Comparison of ENCODE assay signal across 25 mouse cellular contexts in genomic region chr13:45884878-45885277, GRCm38 (mm10).
A peak's percentile ranks its signal among the peaks of the same experiment; 100 is the strongest.
DNase-seq lines count a peak whose midpoint lies in the region; ATAC-seq and TF ChIP-seq lines count a peak whose summit lies in the region.
"Had no signal": no experiment of that assay in that cellular context is flagged by ENCODE, and none has a peak within 500 bp of the region (broad histone marks: within the 10 kb centered on the region; RNA-seq: fewer than 3 reads in every experiment).

No protein-coding gene starts in this region.

- H3K36me3 ChIP-seq in liver, postnatal 0 days (replicated peaks; ENCODE audit: insufficient read depth, low read length), result no peaks in the 10 kb centered on the region
- no peaks in the 10 kb centered on the region for H3K36me3 ChIP-seq in liver, embryonic 11.5 days (ENCODE audit: control insufficient read depth, insufficient read depth, low read length)
- no peaks in the 10 kb centered on the region for H3K36me3 ChIP-seq in hindbrain, embryonic 14.5 days (replicated peaks; ENCODE audit: control insufficient read depth, insufficient read depth)
- H3K36me3 ChIP-seq: embryonic facial prominence, embryonic 15.5 days; forebrain, embryonic 10.5 days; hindbrain, embryonic 13.5 days; liver, embryonic 15.5 days; neural tube, embryonic 15.5 days had no signal

- no peak overlapping the region for H3K4me2 ChIP-seq in liver, postnatal 0 days (ENCODE audit: low read depth, low read length)
- H3K4me2 ChIP-seq in liver, embryonic 11.5 days, result no peak overlapping the region
- H3K4me2 ChIP-seq in hindbrain, embryonic 14.5 days (replicated peaks), result no peak overlapping the region
- H3K4me2 ChIP-seq: embryonic facial prominence, embryonic 15.5 days; heart, embryonic 11.5 days; hindbrain, embryonic 13.5 days; liver, embryonic 15.5 days; neural tube, embryonic 15.5 days had no signal

- H3K4me1 ChIP-seq in liver, postnatal 0 days (ENCODE audit: insufficient read depth), result no peaks in the 10 kb centered on the region
- H3K4me1 ChIP-seq in liver, embryonic 11.5 days (replicated peaks; ENCODE audit: control insufficient read depth, insufficient read depth, low read length), result no peaks in the 10 kb centered on the region
- 0 out of 2 replicates have a peak, but pooled peaks cover 8% of the 10 kb centered on the region for H3K4me1 ChIP-seq in hindbrain, embryonic 14.5 days (replicated peaks; ENCODE audit: control insufficient read depth, insufficient read depth, low read length)
- H3K4me1 ChIP-seq: liver, embryonic 15.5 days had no signal

- no peaks in the 10 kb centered on the region for H3K9me3 ChIP-seq in liver, postnatal 0 days (ENCODE audit: low read length)
- no peaks in the 10 kb centered on the region for H3K9me3 ChIP-seq in liver, embryonic 11.5 days (ENCODE audit: control insufficient read depth, low read length)
- no peaks in the 10 kb centered on the region for H3K9me3 ChIP-seq in hindbrain, embryonic 14.5 days (ENCODE audit: control insufficient read depth, low read length)
- H3K9me3 ChIP-seq: embryonic facial prominence, embryonic 15.5 days; forebrain, embryonic 10.5 days; hindbrain, embryonic 13.5 days; liver, embryonic 15.5 days; neural tube, embryonic 15.5 days had no signal

- H3K9ac ChIP-seq in liver, postnatal 0 days (replicated peaks), result no peak overlapping the region
- H3K9ac ChIP-seq in liver, embryonic 11.5 days (ENCODE audit: low read depth, low read length), result no peak overlapping the region
- no peak overlapping the region for H3K9ac ChIP-seq in hindbrain, embryonic 14.5 days
- H3K9ac ChIP-seq: embryonic facial prominence, embryonic 15.5 days; forebrain, postnatal 0 days; hindbrain, embryonic 13.5 days; liver, embryonic 15.5 days; neural tube, embryonic 15.5 days had no signal

- ATAC-seq in liver, postnatal 0 days, result no peak
- ATAC-seq in liver, embryonic 11.5 days (replicated peaks; ENCODE audit: low FRiP score), result no peak
- ATAC-seq in hindbrain, embryonic 14.5 days (ENCODE audit: low FRiP score), result no peak
- ATAC-seq: forebrain, postnatal 0 days; lung, postnatal 0 days had no signal

- no peaks in the 10 kb centered on the region for H3K27me3 ChIP-seq in liver, postnatal 0 days (ENCODE audit: insufficient read depth, low read length)
- no peaks in the 10 kb centered on the region for H3K27me3 ChIP-seq in liver, embryonic 11.5 days (replicated peaks; ENCODE audit: control insufficient read depth, insufficient read depth, low read length)
- H3K27me3 ChIP-seq in hindbrain, embryonic 14.5 days (ENCODE audit: control insufficient read depth, insufficient read depth, low read length), result no peaks in the 10 kb centered on the region
- H3K27me3 ChIP-seq: embryonic facial prominence, embryonic 15.5 days; hindbrain, embryonic 13.5 days; liver, embryonic 15.5 days; neural tube, embryonic 15.5 days had no signal

- no peak overlapping the region for H3K27ac ChIP-seq in liver, postnatal 0 days (ENCODE audit: low read depth)
- H3K27ac ChIP-seq in liver, embryonic 11.5 days (ENCODE audit: low read depth, low read length), result no peak overlapping the region
- H3K27ac ChIP-seq in hindbrain, embryonic 14.5 days, result no peak overlapping the region
- H3K27ac ChIP-seq: embryonic facial prominence, embryonic 15.5 days; forebrain, embryonic 10.5 days; gastrocnemius, adult 2 months; hindbrain, embryonic 13.5 days; liver, embryonic 15.5 days; neural tube, embryonic 15.5 days had no signal

- WGBS in liver, postnatal 0 days (ENCODE audit: insufficient replicate concordance), result 64% methylated on average over 7 of the region's 7 CpGs
- WGBS in liver, embryonic 11.5 days, result 76% methylated on average over 7 of the region's 7 CpGs
- WGBS in hindbrain, embryonic 14.5 days, result 86% methylated on average over 7 of the region's 7 CpGs

- no peak for TF ChIP-seq EP300 in liver, postnatal 0 days (IDR thresholded peaks at IDR 0.05; ENCODE audit: low read depth)

- peak; percentile 71 to 74 for DNase-seq in spleen, postnatal 36 days (ENCODE audit: low spot score in 2 of 2)
- no peak for DNase-seq in spleen, adult 12 weeks (ENCODE audit: low spot score)
- DNase-seq in CD4-positive, CD25-positive, alpha-beta regulatory T cell, adult 2 months (ENCODE audit: low read depth, low spot score), result peak; percentile 86
- peak; percentile 90 for DNase-seq in induced T-regulatory cell, adult 2 months (ENCODE audit: low read depth)
- peak; percentile 25 to 53 for DNase-seq in thymus, postnatal 36 days
- DNase-seq in liver, postnatal 0 days, result no peak
- DNase-seq in liver, embryonic 11.5 days (ENCODE audit: low spot score), result no peak
- DNase-seq in hindbrain, embryonic 14.5 days (ENCODE audit: low spot score), result no peak
- DNase-seq: adrenal gland, postnatal 10 days; cerebellum, adult 11-12 months; cerebellum, postnatal 25 days; forebrain, postnatal 0 days; gastrocnemius, adult 2 months; heart, postnatal 14 days; kidney, adult 18-20 months; kidney, postnatal 10 days; midbrain, embryonic 14.5 days; right cerebral cortex, postnatal 14 days had no signal

- TF ChIP-seq CTCF in liver, postnatal 0 days (IDR thresholded peaks at IDR 0.05; ENCODE audit: low read depth), result no peak

- H3K4me3 ChIP-seq in liver, postnatal 0 days (ENCODE audit: low read depth, low read length), result no peak overlapping the region
- no peak overlapping the region for H3K4me3 ChIP-seq in liver, embryonic 11.5 days (ENCODE audit: low read depth, low read length)
- H3K4me3 ChIP-seq in hindbrain, embryonic 14.5 days (replicated peaks; ENCODE audit: low read length), result no peak overlapping the region
- H3K4me3 ChIP-seq: embryonic facial prominence, embryonic 15.5 days; forebrain, embryonic 10.5 days; gastrocnemius, adult 2 months; hindbrain, embryonic 13.5 days; liver, embryonic 15.5 days; neural tube, embryonic 15.5 days had no signal

Comparison
In these comparisons a context has a peak if more than half of its experiments do, and no peak if none do; other contexts are left out.
1. DNase-seq: peak in spleen, postnatal 36 days (2 of 2), CD4-positive, CD25-positive, alpha-beta regulatory T cell, adult 2 months (single experiment), induced T-regulatory cell, adult 2 months (single experiment) and thymus, postnatal 36 days (2 of 2); none in spleen, adult 12 weeks (single experiment), liver, postnatal 0 days (single experiment), liver, embryonic 11.5 days (single experiment) and hindbrain, embryonic 14.5 days (single experiment).